Mouse (Mus musculus) lung, adult 2 months (tissue): Measurements from ENCODE around the gene Odf3l2.

Experiments used
- CTCF ChIP-seq: fragments of 200-500 bp; IDR thresholded peaks from 2 replicates; pipeline ENCODE4 v1.5.1; 2011; ENCODE audit warnings: mild to moderate bottlenecking, low read length, control low read depth; ENCODE audit not compliant: insufficient read depth
- POLR2A ChIP-seq: fragments of 200-500 bp; IDR thresholded peaks from 2 replicates; pipeline ENCODE4 v1.6.1; 2011; ENCODE audit warnings: low read depth, mild to moderate bottlenecking, control low read depth, low read length, borderline replicate concordance; ENCODE audit errors: extremely low read depth

DNA sequence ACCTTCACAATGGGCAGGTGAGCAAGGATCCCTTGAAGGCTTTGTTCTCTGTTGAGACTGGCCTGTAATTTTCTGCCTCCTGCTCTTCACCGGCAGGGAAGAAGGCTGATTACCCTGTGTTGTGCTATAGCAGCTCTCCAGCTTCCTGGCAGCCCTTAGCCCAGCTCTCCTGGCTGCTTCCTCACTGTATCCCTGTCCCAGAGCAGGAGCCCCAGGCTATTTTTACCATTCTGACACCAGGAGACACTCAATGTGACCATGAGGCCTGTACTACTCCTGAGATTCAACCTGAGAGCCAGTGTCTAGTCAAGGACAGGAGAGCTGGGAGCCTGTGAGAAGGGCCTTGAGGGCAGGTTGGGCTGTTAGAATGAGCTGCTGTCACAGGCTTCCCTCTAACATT lies 41.2 kb upstream of the Odf3l2 start:
- TF ChIP-seq POLR2A (no peak), CTCF (no peak)
